Mouse (Mus musculus): ENCODE data around the gene Mblac2. TPM values are rescaled to one million over a fixed set of nuclear protein-coding genes. Genes with fewer than 3 reads are reported as not detected.
A peak's percentile ranks its signal among the peaks of the same experiment; 100 is the strongest.
"Not testable (repeated sequence)": the region's sequence is repeated elsewhere in the genome, so short reads cannot be mapped to it uniquely, and the experiment has no call there.

Mblac2 gene
- polyA plus RNA-seq, 1 experiment from 2014 or later = 8.9 TPM

GRCm38 (mm10) chr13:81703148-81703547, 8.0 kb upstream of the Mblac2 start:
- Histone ChIP-seq H3K4me3 (no peak overlapping the region), H3K4me2 (replicated peaks) (no peak overlapping the region), H3K27me3 (no peaks in the 10 kb centered on the region), H3K9me3 (no peaks in the 10 kb centered on the region), H3K36me3 (no peaks in the 10 kb centered on the region), H3K9ac (no peak overlapping the region), H3K4me1 (peaks cover 8% of the 10 kb centered on the region; the same call in 1 of the 2 replicates), H3K27ac (no peak overlapping the region)
- WGBS = 78% methylated on average over 7 of the region's 7 CpGs
- no peak for ATAC-seq (ENCODE audit: low FRiP score, low read depth)

GRCm38 (mm10) chr13:81703621-81704020, 7.5 kb upstream of the Mblac2 start:
- ATAC-seq (ENCODE audit: low FRiP score, low read depth) = no peak
- H3K27me3 ChIP-seq = no peaks in the 10 kb centered on the region
- no peaks in the 10 kb centered on the region for H3K36me3 ChIP-seq
- H3K9ac ChIP-seq = no peak overlapping the region
- no peak overlapping the region for H3K4me2 ChIP-seq (replicated peaks)
- H3K4me1 ChIP-seq = peaks cover 8% of the 10 kb centered on the region; the same call in 1 of the 2 replicates
- no peaks in the 10 kb centered on the region for H3K9me3 ChIP-seq
- no peak overlapping the region for H3K27ac ChIP-seq
- 82% methylated on average over 9 of the region's 9 CpGs for WGBS
- no peak overlapping the region for H3K4me3 ChIP-seq

GRCm38 (mm10) chr13:81706311-81706710, 4.8 kb upstream of the Mblac2 start:
- no peak overlapping the region for H3K9ac ChIP-seq
- peaks cover 20% of the 10 kb centered on the region for H3K4me1 ChIP-seq
- H3K9me3 ChIP-seq = no peaks in the 10 kb centered on the region
- H3K4me3 ChIP-seq = no peak overlapping the region
- WGBS = 90% methylated on average over 5 of the region's 5 CpGs
- H3K27ac ChIP-seq = no peak overlapping the region
- ATAC-seq (ENCODE audit: low FRiP score, low read depth) = no peak
- H3K4me2 ChIP-seq (replicated peaks) = no peak overlapping the region
- no peaks in the 10 kb centered on the region for H3K36me3 ChIP-seq
- no peaks in the 10 kb centered on the region for H3K27me3 ChIP-seq

DNA sequence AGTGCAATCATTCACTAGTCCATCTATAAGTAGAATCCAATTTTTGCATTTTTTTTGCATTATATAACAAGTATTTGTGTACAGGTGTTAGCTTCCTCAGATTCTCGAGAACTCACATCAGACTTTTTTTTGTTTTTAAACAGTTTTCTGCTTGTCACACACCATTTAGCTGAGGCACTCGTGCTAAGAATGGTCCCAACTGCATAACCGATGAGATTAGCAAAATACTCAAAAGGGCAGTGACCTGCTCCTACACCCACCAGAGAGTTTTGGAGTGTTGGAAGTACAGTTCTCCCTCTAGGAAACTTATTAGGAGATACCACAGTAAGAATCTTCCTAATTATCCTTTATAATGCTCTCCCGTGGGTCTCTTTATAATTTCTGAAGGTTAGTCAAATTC, 1.3 kb upstream of the Mblac2 start:
- H3K9ac ChIP-seq = peak overlapping the region; percentile 78
- H3K27ac ChIP-seq = no peak overlapping the region
- WGBS = 49% methylated on average over 4 of the region's 4 CpGs
- H3K4me1 ChIP-seq = peaks cover 22% of the 10 kb centered on the region
- H3K4me2 ChIP-seq (replicated peaks) = peak overlapping the region; percentile 99
- no peaks in the 10 kb centered on the region for H3K27me3 ChIP-seq
- no peak for ATAC-seq (ENCODE audit: low FRiP score, low read depth)
- no peaks in the 10 kb centered on the region for H3K9me3 ChIP-seq
- no peaks in the 10 kb centered on the region for H3K36me3 ChIP-seq
- H3K4me3 ChIP-seq = peak overlapping the region; percentile 82

GRCm38 (mm10) chr13:81710266-81710665, 875 bp upstream of the Mblac2 start:
- H3K9ac ChIP-seq = peak overlapping the region; percentile 78
- no peaks in the 10 kb centered on the region for H3K36me3 ChIP-seq
- H3K27me3 ChIP-seq = no peaks in the 10 kb centered on the region
- WGBS = 2% methylated on average over 7 of the region's 7 CpGs
- ATAC-seq (ENCODE audit: low FRiP score, low read depth) = no peak
- peak overlapping the region; percentile 82 for H3K4me3 ChIP-seq
- peak overlapping the region; percentile 99 for H3K4me2 ChIP-seq (replicated peaks)
- H3K9me3 ChIP-seq = no peaks in the 10 kb centered on the region
- peaks cover 22% of the 10 kb centered on the region for H3K4me1 ChIP-seq
- no peak overlapping the region for H3K27ac ChIP-seq

GRCm38 (mm10) chr13:81711546-81712371, 618 bp downstream of the Mblac2 start:
- H3K36me3 ChIP-seq = no peaks in the 10 kb centered on the region
- H3K4me3 ChIP-seq = peak overlapping the region; percentile 82
- H3K9me3 ChIP-seq = no peaks in the 10 kb centered on the region
- H3K9ac ChIP-seq = peak overlapping the region; percentile 78
- peak; percentile 10 for ATAC-seq (ENCODE audit: low FRiP score, low read depth)
- peak overlapping the region; percentile 84 for H3K27ac ChIP-seq
- H3K27me3 ChIP-seq = no peaks in the 10 kb centered on the region
- peaks cover 22% of the 10 kb centered on the region for H3K4me1 ChIP-seq
- peak overlapping the region; percentile 99 for H3K4me2 ChIP-seq (replicated peaks)
- under 1% methylated on average over 42 of the region's 42 CpGs for WGBS

DNA sequence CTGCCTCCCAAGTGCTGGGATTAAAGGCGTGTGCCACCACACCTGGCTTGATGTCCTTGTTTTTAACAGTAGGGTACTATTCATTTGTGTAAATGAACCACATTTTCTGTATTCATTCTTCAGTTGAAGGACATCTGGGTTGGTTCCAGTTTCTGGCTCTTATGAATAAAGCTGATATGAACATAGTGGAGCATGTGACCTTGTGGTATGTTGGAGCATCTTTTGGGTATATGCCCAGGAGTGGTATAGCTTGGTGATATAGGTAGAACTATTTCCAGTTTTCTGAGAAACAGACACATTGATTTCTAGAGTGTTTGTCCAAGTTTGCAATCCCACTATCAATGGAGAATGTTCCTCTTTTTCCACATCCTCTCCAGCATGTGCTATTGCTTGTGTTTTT, 2.8 kb downstream of the Mblac2 start:
- Histone ChIP-seq H3K4me2 (replicated peaks) (no peak overlapping the region), H3K36me3 (no peaks in the 10 kb centered on the region), H3K27ac (no peak overlapping the region), H3K4me3 (no peak overlapping the region), H3K9me3 (no peaks in the 10 kb centered on the region), H3K9ac (no peak overlapping the region), H3K27me3 (no peaks in the 10 kb centered on the region), H3K4me1 (peaks cover 22% of the 10 kb centered on the region)
- no peak for ATAC-seq (ENCODE audit: low FRiP score, low read depth)
- WGBS = 84% methylated on average over 1 of the region's 1 CpGs

DNA sequence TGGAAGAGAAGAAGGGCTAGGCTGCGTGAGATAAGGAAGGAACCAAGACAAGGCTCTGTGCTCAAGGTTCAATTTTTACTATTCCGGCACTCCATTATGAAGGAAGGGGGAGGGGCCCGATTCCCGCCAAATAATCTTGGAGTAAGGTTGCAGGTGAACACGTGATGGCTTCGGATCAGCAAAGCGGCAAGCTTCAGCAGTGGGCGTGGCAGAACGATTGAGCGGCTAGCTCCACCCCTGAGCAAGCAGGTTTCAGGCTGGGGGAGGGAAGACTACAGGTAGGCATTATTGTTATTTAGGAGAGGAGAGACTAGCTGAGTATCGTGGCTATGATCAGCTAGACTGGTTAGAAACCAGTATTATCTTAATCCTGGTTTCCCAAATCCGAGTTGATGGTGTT, 17.0 kb downstream of the Mblac2 start:
- H3K27ac ChIP-seq; H3K4me2 ChIP-seq (replicated peaks); H3K9ac ChIP-seq; H3K4me3 ChIP-seq; ATAC-seq (ENCODE audit: low FRiP score, low read depth); H3K36me3 ChIP-seq; H3K27me3 ChIP-seq; H3K4me1 ChIP-seq; H3K9me3 ChIP-seq: not testable (repeated sequence)
- WGBS = 57% methylated on average over 12 of the region's 12 CpGs

DNA sequence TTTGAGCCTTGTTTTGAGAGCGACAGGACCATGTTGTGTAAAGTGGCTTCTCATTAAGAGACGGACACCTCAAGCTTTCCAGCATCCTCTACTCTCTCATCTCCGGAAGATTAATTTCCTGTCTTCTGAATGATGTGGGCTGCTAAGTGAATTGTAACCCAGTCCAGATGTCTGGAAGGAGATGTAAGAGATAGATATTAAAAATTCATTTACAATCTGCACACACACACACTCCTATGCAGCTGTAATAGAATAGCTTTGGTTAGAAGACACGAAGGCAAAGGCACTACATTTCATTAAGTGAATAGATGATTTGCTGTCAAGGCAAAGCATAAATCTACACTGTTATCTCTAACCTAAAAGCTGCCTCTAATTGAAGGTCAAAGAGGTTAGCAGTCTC, 18.0 kb downstream of the Mblac2 start:
- WGBS = 46% methylated on average over 4 of the region's 4 CpGs
- no peak for ATAC-seq (ENCODE audit: low FRiP score, low read depth)
- Histone ChIP-seq H3K4me2 (replicated peaks) (no peak overlapping the region), H3K27ac (no peak overlapping the region), H3K9me3 (no peaks in the 10 kb centered on the region), H3K27me3 (no peaks in the 10 kb centered on the region), H3K4me3 (no peak overlapping the region), H3K9ac (no peak overlapping the region), H3K36me3 (no peaks in the 10 kb centered on the region), H3K4me1 (no peaks in the 10 kb centered on the region)

GRCm38 (mm10) chr13:81730362-81730761, 19.2 kb downstream of the Mblac2 start:
- ATAC-seq (ENCODE audit: low FRiP score, low read depth) = no peak
- Histone ChIP-seq H3K9ac (no peak overlapping the region), H3K4me2 (replicated peaks) (no peak overlapping the region), H3K36me3 (no peaks in the 10 kb centered on the region), H3K27me3 (no peaks in the 10 kb centered on the region), H3K4me1 (no peaks in the 10 kb centered on the region), H3K27ac (no peak overlapping the region), H3K4me3 (no peak overlapping the region), H3K9me3 (no peaks in the 10 kb centered on the region)
- 87% methylated on average over 1 of the region's 1 CpGs for WGBS

DNA sequence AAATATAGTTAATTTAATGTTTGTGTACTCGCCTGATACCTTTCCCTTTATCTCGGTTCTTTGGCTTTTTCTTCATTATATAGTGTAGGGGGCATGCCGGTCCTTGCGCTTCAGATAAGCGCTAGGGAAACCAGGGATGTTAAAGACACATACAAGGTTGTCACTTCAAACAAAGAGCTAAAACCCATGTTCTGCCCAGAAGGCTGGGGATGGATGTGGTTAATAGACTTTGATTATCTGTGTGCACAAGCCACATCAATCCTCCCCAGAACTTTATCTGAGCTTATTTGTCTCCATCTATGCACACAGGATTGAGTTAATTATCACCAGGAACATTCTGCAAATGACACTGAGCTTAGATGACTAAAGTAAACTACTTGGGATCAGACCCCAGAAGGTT, 25.5 kb downstream of the Mblac2 start:
- Histone ChIP-seq H3K27ac (no peak overlapping the region), H3K4me3 (no peak overlapping the region), H3K9ac (no peak overlapping the region), H3K36me3 (no peaks in the 10 kb centered on the region), H3K27me3 (no peaks in the 10 kb centered on the region), H3K9me3 (no peaks in the 10 kb centered on the region), H3K4me1 (no peaks in the 10 kb centered on the region), H3K4me2 (replicated peaks) (no peak overlapping the region)
- WGBS = 85% methylated on average over 5 of the region's 5 CpGs
- ATAC-seq (ENCODE audit: low FRiP score, low read depth) = no peak

DNA sequence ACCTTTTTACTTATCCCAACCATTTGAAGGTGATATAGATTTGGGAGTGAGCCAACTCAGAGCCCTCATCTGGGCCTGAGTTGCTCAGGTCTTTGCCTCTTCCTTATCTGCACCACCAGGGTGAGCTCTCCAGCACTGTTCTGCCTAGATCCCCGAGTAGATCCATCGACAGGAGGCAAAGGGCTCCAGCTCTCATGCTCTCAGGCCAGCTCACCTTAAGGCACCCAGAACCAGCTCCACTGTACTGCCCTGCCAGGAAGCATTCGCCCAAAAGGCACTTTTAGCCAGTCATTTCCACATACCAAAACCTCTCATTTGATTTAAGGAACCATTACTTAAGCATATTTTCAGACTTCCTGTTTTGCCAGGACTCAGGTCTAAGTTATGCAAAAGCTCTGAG, 29.8 kb downstream of the Mblac2 start:
- Histone ChIP-seq H3K9ac (no peak overlapping the region), H3K36me3 (no peaks in the 10 kb centered on the region), H3K4me3 (no peak overlapping the region), H3K27ac (no peak overlapping the region), H3K4me2 (replicated peaks) (no peak overlapping the region), H3K9me3 (no peaks in the 10 kb centered on the region), H3K4me1 (no peaks in the 10 kb centered on the region), H3K27me3 (no peaks in the 10 kb centered on the region)
- ATAC-seq (ENCODE audit: low FRiP score, low read depth) = no peak
- 45% methylated on average over 3 of the region's 3 CpGs for WGBS

All from limb, embryonic 13.5 days (tissue).